Mouse (Mus musculus) forebrain, embryonic 15.5 days (tissue): ENCODE data around the gene Slc24a3. TPM values are rescaled to one million over a fixed set of nuclear protein-coding genes. Genes with fewer than 3 reads are reported as not detected.
A peak's percentile ranks its signal among the peaks of the same experiment; 100 is the strongest.

Source experiments
- ATAC-seq: fragments of 200-750 bp; cut with Nextera tagmentation; replicated peaks from 2 replicates; pipeline ENCODE4 v1.8.0; 2017; ENCODE audit warnings: mild to moderate bottlenecking, moderate TSS enrichment, moderate library complexity
- H3K27ac ChIP-seq: fragments of 300-500 bp; sonication (generic); replicated peaks from 2 replicates; pipeline ENCODE4 v1.5.1; 2015; ENCODE audit warnings: mild to moderate bottlenecking, inconsistent platforms
- H3K27me3 ChIP-seq: fragments of 300-500 bp; sonication (generic); 2 replicates; pipeline ENCODE4 v1.6.1; 2015; ENCODE audit warnings: inconsistent platforms
- H3K36me3 ChIP-seq: fragments of 300-500 bp; sonication (generic); 2 replicates; pipeline ENCODE4 v1.6.1; 2015; ENCODE audit warnings: mild to moderate bottlenecking, inconsistent platforms
- H3K4me1 ChIP-seq: fragments of 300-500 bp; sonication (generic); 2 replicates; pipeline ENCODE4 v1.6.1; 2015; ENCODE audit warnings: inconsistent platforms
- H3K4me2 ChIP-seq: fragments of 300-500 bp; sonication (generic); replicated peaks from 2 replicates; pipeline ENCODE4 v1.6.1; 2015; ENCODE audit warnings: mild to moderate bottlenecking, inconsistent platforms
- H3K4me3 ChIP-seq: fragments of 300-500 bp; sonication (generic); 2 replicates; pipeline ENCODE4 v1.5.1; 2015; ENCODE audit warnings: mild to moderate bottlenecking, inconsistent platforms
- H3K9ac ChIP-seq: fragments of 300-500 bp; sonication (generic); replicated peaks from 2 replicates; pipeline ENCODE4 v1.6.1; 2015; ENCODE audit warnings: mild to moderate bottlenecking, inconsistent platforms
- H3K9me3 ChIP-seq: fragments of 300-500 bp; sonication (generic); 2 replicates; pipeline ENCODE4 v1.6.1; 2016; ENCODE audit warnings: inconsistent platforms
- WGBS: fragments of 180-500 bp; shearing (Covaris S2); methylation state at CpG from one replicate; pipeline ENCODE4 v1.1.7; 2015; ENCODE audit warnings: mixed read lengths; 5-methylcytosine and 5-hydroxymethylcytosine counted together
- polyA plus RNA-seq: library from polyadenylated mRNA; unstranded; fragments of >200 nt; fragmentation: Nextera tagmentation; extraction: Ambion mirVana; gene quantifications from 2 replicates; pipeline ENCODE4 v1.2.1, GENCODE M21; 2015

Slc24a3 gene
- polyA plus RNA-seq, 1 experiment from 2014 or later: 5.9 TPM

GRCm38 (mm10) chr2:145631123-145631798 is 463.7 kb downstream of the Slc24a3 start:
- no peak overlapping the region for H3K4me3 ChIP-seq
- no peaks in the 10 kb centered on the region for H3K27me3 ChIP-seq
- H3K9me3 ChIP-seq: no peaks in the 10 kb centered on the region
- H3K4me1 ChIP-seq: peaks cover 5% of the 10 kb centered on the region
- no peak overlapping the region for H3K4me2 ChIP-seq
- 53% methylated on average over 6 of the region's 6 CpGs for WGBS
- no peak overlapping the region for H3K9ac ChIP-seq
- no peaks in the 10 kb centered on the region for H3K36me3 ChIP-seq
- no peak overlapping the region for H3K27ac ChIP-seq
- ATAC-seq: peak; percentile 53

- 25% methylated on average over 4 of the region's 4 CpGs for WGBS
Observed at GRCm38 (mm10) chr2:145631799-145632174, 464.2 kb downstream of the Slc24a3 start.

GRCm38 (mm10) chr2:145633811-145634210 is 466.3 kb downstream of the Slc24a3 start:
- peaks cover 5% of the 10 kb centered on the region for H3K4me1 ChIP-seq
- no peak overlapping the region for H3K4me3 ChIP-seq
- 74% methylated on average over 5 of the region's 5 CpGs for WGBS
- H3K27me3 ChIP-seq: no peaks in the 10 kb centered on the region
- no peaks in the 10 kb centered on the region for H3K9me3 ChIP-seq
- H3K9ac ChIP-seq: no peak overlapping the region
- ATAC-seq: no peak
- H3K36me3 ChIP-seq: no peaks in the 10 kb centered on the region
- H3K4me2 ChIP-seq: no peak overlapping the region
- no peak overlapping the region for H3K27ac ChIP-seq

More at GRCm38 (mm10) chr2:145631799-145632174, 464.2 kb downstream of the Slc24a3 start:
- H3K4me2 ChIP-seq: no peak overlapping the region
- no peaks in the 10 kb centered on the region for H3K9me3 ChIP-seq
- ATAC-seq: peak; percentile 68
- no peak overlapping the region for H3K4me3 ChIP-seq
- no peaks in the 10 kb centered on the region for H3K27me3 ChIP-seq
- no peak overlapping the region for H3K9ac ChIP-seq
- no peaks in the 10 kb centered on the region for H3K36me3 ChIP-seq
- peaks cover 5% of the 10 kb centered on the region for H3K4me1 ChIP-seq
- no peak overlapping the region for H3K27ac ChIP-seq

- H3K27me3 ChIP-seq: no peaks in the 10 kb centered on the region
- no peaks in the 10 kb centered on the region for H3K4me1 ChIP-seq
- 83% methylated on average over 21 of the region's 21 CpGs for WGBS
- H3K9me3 ChIP-seq: no peaks in the 10 kb centered on the region
- H3K27ac ChIP-seq: no peak overlapping the region
- H3K4me3 ChIP-seq: no peak overlapping the region
- ATAC-seq: no peak
- H3K9ac ChIP-seq: no peak overlapping the region
- no peaks in the 10 kb centered on the region for H3K36me3 ChIP-seq
- H3K4me2 ChIP-seq: no peak overlapping the region
Observed at GRCm38 (mm10) chr2:145640255-145640984, 472.9 kb downstream of the Slc24a3 start.

GRCm38 (mm10) chr2:145655373-145655960 is 487.9 kb downstream of the Slc24a3 start:
- WGBS: 38% methylated on average over 12 of the region's 12 CpGs
- Histone ChIP-seq H3K36me3 (no peaks in the 10 kb centered on the region), H3K4me1 (no peaks in the 10 kb centered on the region), H3K4me3 (no peak overlapping the region), H3K27me3 (no peaks in the 10 kb centered on the region), H3K4me2 (no peak overlapping the region), H3K9me3 (no peaks in the 10 kb centered on the region), H3K27ac (no peak overlapping the region), H3K9ac (no peak overlapping the region)
- ATAC-seq: no peak

- H3K4me2 ChIP-seq: no peak overlapping the region
- no peaks in the 10 kb centered on the region for H3K27me3 ChIP-seq
- 34% methylated on average over 3 of the region's 3 CpGs for WGBS
- no peaks in the 10 kb centered on the region for H3K9me3 ChIP-seq
- no peak overlapping the region for H3K9ac ChIP-seq
- no peak for ATAC-seq
- H3K4me3 ChIP-seq: no peak overlapping the region
- no peak overlapping the region for H3K27ac ChIP-seq
- H3K4me1 ChIP-seq: no peaks in the 10 kb centered on the region
- H3K36me3 ChIP-seq: no peaks in the 10 kb centered on the region
Observed at GRCm38 (mm10) chr2:145656121-145656520, 488.6 kb downstream of the Slc24a3 start.

- Histone ChIP-seq H3K9me3 (no peaks in the 10 kb centered on the region), H3K4me2 (no peak overlapping the region), H3K9ac (no peak overlapping the region), H3K27me3 (no peaks in the 10 kb centered on the region), H3K36me3 (no peaks in the 10 kb centered on the region), H3K4me3 (no peak overlapping the region), H3K27ac (no peak overlapping the region), H3K4me1 (no peaks in the 10 kb centered on the region)
- ATAC-seq: no peak
- WGBS: 29% methylated on average over 1 of the region's 1 CpGs
Observed at GRCm38 (mm10) chr2:145656716-145657115, 489.2 kb downstream of the Slc24a3 start.

GRCm38 (mm10) chr2:145661242-145661641 is 493.7 kb downstream of the Slc24a3 start:
- no peaks in the 10 kb centered on the region for H3K9me3 ChIP-seq
- H3K36me3 ChIP-seq: no peaks in the 10 kb centered on the region
- 83% methylated on average over 6 of the region's 7 CpGs for WGBS
- H3K4me1 ChIP-seq: no peaks in the 10 kb centered on the region
- ATAC-seq: no peak
- no peaks in the 10 kb centered on the region for H3K27me3 ChIP-seq
- no peak overlapping the region for H3K9ac ChIP-seq
- no peak overlapping the region for H3K4me3 ChIP-seq
- no peak overlapping the region for H3K4me2 ChIP-seq
- no peak overlapping the region for H3K27ac ChIP-seq

GRCm38 (mm10) chr2:145663899-145664298 is 496.3 kb downstream of the Slc24a3 start:
- ATAC-seq: no peak
- H3K4me1 ChIP-seq: no peaks in the 10 kb centered on the region
- no peaks in the 10 kb centered on the region for H3K36me3 ChIP-seq
- no peaks in the 10 kb centered on the region for H3K27me3 ChIP-seq
- H3K4me2 ChIP-seq: no peak overlapping the region
- H3K9me3 ChIP-seq: no peaks in the 10 kb centered on the region
- H3K27ac ChIP-seq: no peak overlapping the region
- no peak overlapping the region for H3K9ac ChIP-seq
- WGBS: 85% methylated on average over 7 of the region's 7 CpGs
- H3K4me3 ChIP-seq: no peak overlapping the region

- Histone ChIP-seq H3K4me2 (no peak overlapping the region), H3K36me3 (no peaks in the 10 kb centered on the region), H3K4me1 (no peaks in the 10 kb centered on the region), H3K27ac (no peak overlapping the region), H3K4me3 (no peak overlapping the region), H3K9ac (no peak overlapping the region), H3K9me3 (no peaks in the 10 kb centered on the region), H3K27me3 (no peaks in the 10 kb centered on the region)
- ATAC-seq: no peak
- 84% methylated on average over 2 of the region's 2 CpGs for WGBS
Observed at GRCm38 (mm10) chr2:145664311-145664710, 496.8 kb downstream of the Slc24a3 start.

GRCm38 (mm10) chr2:145668135-145668534 is 500.6 kb downstream of the Slc24a3 start:
- 87% methylated on average over 4 of the region's 4 CpGs for WGBS
- Histone ChIP-seq H3K27ac (no peak overlapping the region), H3K4me2 (no peak overlapping the region), H3K4me1 (no peaks in the 10 kb centered on the region), H3K9me3 (no peaks in the 10 kb centered on the region), H3K9ac (no peak overlapping the region), H3K36me3 (no peaks in the 10 kb centered on the region), H3K4me3 (no peak overlapping the region), H3K27me3 (no peaks in the 10 kb centered on the region)
- no peak for ATAC-seq

- H3K4me1 ChIP-seq: peaks cover 9% of the 10 kb centered on the region
- no peak overlapping the region for H3K9ac ChIP-seq
- H3K27ac ChIP-seq: no peak overlapping the region
- WGBS: 85% methylated on average over 4 of the region's 4 CpGs
- H3K4me3 ChIP-seq: no peak overlapping the region
- H3K4me2 ChIP-seq: no peak overlapping the region
- no peaks in the 10 kb centered on the region for H3K27me3 ChIP-seq
- no peaks in the 10 kb centered on the region for H3K9me3 ChIP-seq
- H3K36me3 ChIP-seq: no peaks in the 10 kb centered on the region
- ATAC-seq: no peak
Observed at GRCm38 (mm10) chr2:145670131-145670530, 502.6 kb downstream of the Slc24a3 start.
